Mouse (Mus musculus): Measurements from ENCODE around the gene Neurod2.

Gene Neurod2

GRCm38 (mm10) chr11:98329081-98329959 is at the start of gene Neurod2:
Neurod2 (minus strand) TSS chr11:98329648.
- peak in 1 of 2 experiments; percentile 77 for DNase-seq (ENCODE audit: low spot score in 2 of 2)

GRCm38 (mm10) chr11:98377787-98378186 is 48.3 kb upstream of the Neurod2 start:
- no peak for DNase-seq (ENCODE audit: low spot score in 2 of 2)

- no peak for DNase-seq (ENCODE audit: low spot score in 2 of 2)
These were observed 47.3 kb upstream of the Neurod2 start for GRCm38 (mm10) chr11:98376756-98377155.

GRCm38 (mm10) chr11:98374266-98374665 is 44.8 kb upstream of the Neurod2 start:
- no peak for DNase-seq (ENCODE audit: low spot score in 2 of 2)

- DNase-seq (ENCODE audit: low spot score in 2 of 2) = no peak
These were observed 43.8 kb upstream of the Neurod2 start for GRCm38 (mm10) chr11:98373244-98373643.

- peak in 1 of 2 experiments; percentile 67 for DNase-seq (ENCODE audit: low spot score in 2 of 2)
These were observed 43.0 kb upstream of the Neurod2 start for GRCm38 (mm10) chr11:98372406-98372805.

GRCm38 (mm10) chr11:98371556-98372240 is 42.2 kb upstream of the Neurod2 start:
- DNase-seq (ENCODE audit: low spot score in 2 of 2) = no peak

- no peak for DNase-seq (ENCODE audit: low spot score in 2 of 2)
These were observed 41.1 kb upstream of the Neurod2 start for GRCm38 (mm10) chr11:98370588-98370987.

GRCm38 (mm10) chr11:98369337-98369736 is 39.9 kb upstream of the Neurod2 start:
- no peak for DNase-seq (ENCODE audit: low spot score in 2 of 2)

GRCm38 (mm10) chr11:98367863-98368186 is 38.4 kb upstream of the Neurod2 start:
- DNase-seq (ENCODE audit: low spot score in 2 of 2) = no peak

GRCm38 (mm10) chr11:98367171-98367862 is 37.9 kb upstream of the Neurod2 start:
- DNase-seq (ENCODE audit: low spot score in 2 of 2) = peak in 1 of 2 experiments; percentile 65

- no peak for DNase-seq (ENCODE audit: low spot score in 2 of 2)
These were observed 36.8 kb upstream of the Neurod2 start for GRCm38 (mm10) chr11:98366290-98366689.

- DNase-seq (ENCODE audit: low spot score in 2 of 2) = no peak
These were observed 35.0 kb upstream of the Neurod2 start for GRCm38 (mm10) chr11:98364410-98364809.

GRCm38 (mm10) chr11:98363817-98364216 is 34.4 kb upstream of the Neurod2 start:
- DNase-seq (ENCODE audit: low spot score in 2 of 2) = no peak

- no peak for DNase-seq (ENCODE audit: low spot score in 2 of 2)
These were observed 31.5 kb upstream of the Neurod2 start for GRCm38 (mm10) chr11:98360866-98361521.

- DNase-seq (ENCODE audit: low spot score in 2 of 2) = peak in 1 of 2 experiments; percentile 80
These were observed 29.0 kb upstream of the Neurod2 start, which contains the start of gene Stard3 for GRCm38 (mm10) chr11:98358161-98359083. Stard3 (plus strand) TSS chr11:98358368.

GRCm38 (mm10) chr11:98357396-98358160 is 28.1 kb upstream of the Neurod2 start:
- DNase-seq (ENCODE audit: low spot score in 2 of 2) = no peak

- DNase-seq (ENCODE audit: low spot score in 2 of 2) = no peak
These were observed 27.4 kb upstream of the Neurod2 start for GRCm38 (mm10) chr11:98356625-98357394.

GRCm38 (mm10) chr11:98355732-98356299 is 26.4 kb upstream of the Neurod2 start:
- peak in 1 of 2 experiments; percentile 74 for DNase-seq (ENCODE audit: low spot score in 2 of 2)

Measured in left cerebral cortex, adult 9 months (tissue).